Mouse (Mus musculus) embryonic fibroblast, embryonic 13.5 days (primary cell): Measurements from ENCODE around the gene Tex12.

Source experiments
- CTCF ChIP-seq: IDR thresholded peaks from 2 replicates; pipeline ENCODE4 v1.5.1; 2011; ENCODE audit warnings: mild to moderate bottlenecking, control low read depth, low read length, moderate library complexity, borderline replicate concordance; ENCODE audit not compliant: insufficient read depth
- POLR2A ChIP-seq: IDR thresholded peaks from 2 replicates; pipeline ENCODE4 v1.6.1; 2011; ENCODE audit warnings: low read depth, mild to moderate bottlenecking, control low read depth, low read length, moderate library complexity

DNA sequence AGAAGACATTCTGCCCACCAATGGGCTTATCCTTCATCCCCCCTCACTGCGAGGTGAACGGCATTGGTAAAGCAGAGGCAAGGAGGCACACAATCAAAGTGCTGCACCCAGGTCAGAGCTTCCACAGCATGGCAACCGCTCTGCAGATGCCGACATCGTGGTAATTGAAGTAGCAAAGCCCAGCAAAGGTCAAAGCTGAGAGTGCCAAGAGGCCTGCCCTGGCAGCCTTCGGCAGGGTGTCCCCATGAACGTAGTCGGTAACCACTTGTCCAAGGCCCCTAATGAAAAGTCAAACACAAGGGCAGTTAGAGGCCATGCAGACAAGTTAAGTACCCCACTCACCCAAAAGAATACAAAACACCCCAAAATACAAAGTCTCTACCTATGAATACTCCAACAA is 35.8 kb upstream of the Tex12 start:
- TF ChIP-seq CTCF = no peak
- TF ChIP-seq POLR2A = no peak
